Mouse (Mus musculus): ENCODE results near the gene Gars. TPM values are rescaled to one million over a fixed set of nuclear protein-coding genes. Genes with fewer than 3 reads are reported as not detected.
A peak's percentile ranks its signal among the peaks of the same experiment; 100 is the strongest.

The Gars gene
- polyA plus RNA-seq, 1 experiment from 2014 or later, result 138 TPM

DNA sequence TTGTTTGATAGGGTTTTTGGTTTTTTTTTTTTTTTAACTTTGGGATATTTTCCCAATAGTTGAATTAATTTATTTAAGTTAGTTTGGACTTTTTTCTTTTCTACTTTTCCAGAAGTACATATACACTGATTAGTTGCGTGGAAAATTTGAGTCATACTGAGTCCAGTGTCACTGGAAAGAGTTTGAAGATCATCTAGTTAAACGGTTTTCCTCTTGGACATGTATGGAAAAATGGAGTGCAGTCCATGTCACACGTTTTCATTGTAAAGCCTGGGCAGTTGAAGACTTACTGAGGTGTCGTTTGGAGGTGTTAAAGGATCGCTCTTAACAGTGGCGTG lies 1.6 kb downstream of the Gars start:
- Histone ChIP-seq H3K27ac (no peak overlapping the region), H3K9me3 (no peaks in the 10 kb centered on the region), H3K9ac (no peak overlapping the region), H3K36me3 (no peaks in the 10 kb centered on the region), H3K27me3 (replicated peaks) (no peaks in the 10 kb centered on the region), H3K4me3 (replicated peaks) (peak overlapping the region; percentile 97), H3K4me2 (peak overlapping the region; percentile 73), H3K4me1 (peaks cover 7% of the 10 kb centered on the region; the same call in 1 of the 2 replicates)
- no peak for ATAC-seq (ENCODE audit: insufficient read depth, low FRiP score, low read depth)
- WGBS, result 73% methylated on average over 6 of the region's 6 CpGs

DNA sequence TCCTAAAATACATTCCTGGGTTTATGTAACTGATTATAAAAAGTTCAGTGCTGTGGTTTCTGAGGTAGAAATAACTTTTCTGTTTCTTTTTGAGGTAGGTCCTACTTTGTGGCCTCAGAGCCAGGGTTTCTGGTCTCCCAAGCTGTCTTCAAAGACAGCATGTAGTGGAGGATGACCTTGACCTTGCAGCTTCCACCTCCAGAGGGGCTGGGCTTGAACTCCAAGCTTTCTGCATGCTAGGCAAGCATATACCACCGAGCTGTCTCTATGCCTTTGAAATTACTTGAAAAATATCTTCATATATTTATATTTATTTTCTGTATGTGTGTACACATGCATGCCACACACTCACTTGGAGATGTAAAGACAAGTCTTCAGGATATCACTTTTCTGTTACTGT lies 2.2 kb downstream of the Gars start:
- 36% methylated on average over 1 of the region's 1 CpGs for WGBS
- no peak for ATAC-seq (ENCODE audit: insufficient read depth, low FRiP score, low read depth)
- H3K27ac ChIP-seq, result no peak overlapping the region
- no peak overlapping the region for H3K9ac ChIP-seq
- H3K4me1 ChIP-seq, result peaks cover 7% of the 10 kb centered on the region; the same call in 1 of the 2 replicates
- H3K9me3 ChIP-seq, result no peaks in the 10 kb centered on the region
- H3K4me3 ChIP-seq (replicated peaks), result no peak overlapping the region
- no peak overlapping the region for H3K4me2 ChIP-seq
- no peaks in the 10 kb centered on the region for H3K27me3 ChIP-seq (replicated peaks)
- no peaks in the 10 kb centered on the region for H3K36me3 ChIP-seq

DNA sequence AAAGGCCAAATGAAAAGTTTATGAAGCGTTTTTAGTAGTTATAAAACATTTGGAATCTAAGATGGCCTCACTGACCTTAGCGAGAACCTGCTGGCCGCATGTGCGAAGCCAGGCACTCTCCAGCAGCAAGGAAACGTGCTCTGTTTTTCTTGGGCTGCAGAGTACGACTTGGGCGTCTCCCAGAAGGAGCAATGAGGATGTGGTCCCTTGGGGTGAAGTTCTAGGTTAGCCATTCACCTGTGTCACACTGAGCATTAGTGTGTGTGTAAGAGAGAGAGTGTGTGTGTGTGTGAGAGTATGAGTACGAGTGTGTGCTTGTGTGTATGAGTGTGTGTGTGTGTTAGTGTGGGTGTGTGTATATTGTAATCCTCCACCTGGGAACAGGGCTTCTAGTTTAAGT lies 5.4 kb downstream of the Gars start:
- Histone ChIP-seq H3K4me2 (no peak overlapping the region), H3K4me3 (replicated peaks) (no peak overlapping the region), H3K9me3 (no peaks in the 10 kb centered on the region), H3K9ac (no peak overlapping the region), H3K36me3 (0 out of 2 replicates have a peak, but pooled peaks cover 5% of the 10 kb centered on the region), H3K27ac (no peak overlapping the region), H3K27me3 (replicated peaks) (no peaks in the 10 kb centered on the region), H3K4me1 (peaks cover 7% of the 10 kb centered on the region; the same call in 1 of the 2 replicates)
- whole genome bisulfite sequencing, result 73% methylated on average over 8 of the region's 8 CpGs
- no peak for ATAC-seq (ENCODE audit: insufficient read depth, low FRiP score, low read depth)

GRCm38 (mm10) chr6:55044542-55044941 lies 6.7 kb downstream of the Gars start:
- Histone ChIP-seq H3K9ac (no peak overlapping the region), H3K27me3 (replicated peaks) (no peaks in the 10 kb centered on the region), H3K4me1 (peaks cover under 1% of the 10 kb centered on the region; the same call in 1 of the 2 replicates), H3K27ac (no peak overlapping the region), H3K9me3 (no peaks in the 10 kb centered on the region), H3K4me3 (replicated peaks) (no peak overlapping the region), H3K4me2 (no peak overlapping the region), H3K36me3 (0 out of 2 replicates have a peak, but pooled peaks cover 5% of the 10 kb centered on the region)
- 70% methylated on average over 5 of the region's 5 CpGs for WGBS
- no peak for ATAC-seq (ENCODE audit: insufficient read depth, low FRiP score, low read depth)

- Histone ChIP-seq H3K27me3 (replicated peaks) (no peaks in the 10 kb centered on the region), H3K4me1 (no peaks in the 10 kb centered on the region), H3K9ac (no peak overlapping the region), H3K27ac (no peak overlapping the region), H3K4me3 (replicated peaks) (no peak overlapping the region), H3K9me3 (no peaks in the 10 kb centered on the region), H3K36me3 (0 out of 2 replicates have a peak, but pooled peaks cover 5% of the 10 kb centered on the region), H3K4me2 (no peak overlapping the region)
- no peak for ATAC-seq (ENCODE audit: insufficient read depth, low FRiP score, low read depth)
- WGBS, result 57% methylated on average over 1 of the region's 1 CpGs
Observed at GRCm38 (mm10) chr6:55045326-55045725, 7.5 kb downstream of the Gars start.

- WGBS, result 92% methylated on average over 10 of the region's 10 CpGs
- H3K36me3 ChIP-seq, result peaks cover 22% of the 10 kb centered on the region; the same call in 1 of the 2 replicates
Observed at GRCm38 (mm10) chr6:55049186-55049585, 11.4 kb downstream of the Gars start.

DNA sequence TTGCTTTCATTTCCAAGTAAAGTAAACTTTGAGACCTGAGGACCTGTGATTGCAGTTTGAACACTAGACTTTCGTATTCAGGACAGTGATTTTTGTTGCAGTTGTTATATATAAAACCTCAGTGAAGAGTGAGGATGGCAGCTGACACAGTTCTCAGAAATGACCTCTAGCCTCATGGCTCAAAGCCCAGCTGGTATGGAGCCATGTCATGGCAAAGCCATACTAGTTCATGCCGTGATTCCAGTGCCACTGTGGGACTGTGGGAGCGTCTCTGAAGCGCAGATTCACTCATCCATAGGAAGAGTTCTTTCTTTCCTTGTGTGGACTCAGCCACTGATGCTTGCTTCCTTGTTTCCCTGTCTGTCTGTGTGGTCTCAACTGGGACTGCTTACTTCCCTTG lies 16.7 kb downstream of the Gars start:
- ATAC-seq (ENCODE audit: insufficient read depth, low FRiP score, low read depth), result no peak
- Histone ChIP-seq H3K9ac (no peak overlapping the region), H3K4me1 (no peaks in the 10 kb centered on the region), H3K4me3 (replicated peaks) (no peak overlapping the region), H3K27ac (no peak overlapping the region), H3K27me3 (replicated peaks) (no peaks in the 10 kb centered on the region), H3K9me3 (no peaks in the 10 kb centered on the region), H3K36me3 (peaks cover 36% of the 10 kb centered on the region), H3K4me2 (no peak overlapping the region)
- WGBS, result 90% methylated on average over 4 of the region's 4 CpGs

More at GRCm38 (mm10) chr6:55049186-55049585, 11.4 kb downstream of the Gars start:
- no peaks in the 10 kb centered on the region for H3K4me1 ChIP-seq
- no peaks in the 10 kb centered on the region for H3K27me3 ChIP-seq (replicated peaks)
- H3K27ac ChIP-seq, result no peak overlapping the region
- no peak overlapping the region for H3K4me2 ChIP-seq
- no peaks in the 10 kb centered on the region for H3K9me3 ChIP-seq
- no peak for ATAC-seq (ENCODE audit: insufficient read depth, low FRiP score, low read depth)
- H3K4me3 ChIP-seq (replicated peaks), result no peak overlapping the region
- H3K9ac ChIP-seq, result no peak overlapping the region

- Histone ChIP-seq H3K27me3 (replicated peaks) (no peaks in the 10 kb centered on the region), H3K9ac (no peak overlapping the region), H3K4me3 (replicated peaks) (no peak overlapping the region), H3K9me3 (no peaks in the 10 kb centered on the region), H3K4me2 (no peak overlapping the region), H3K27ac (no peak overlapping the region), H3K36me3 (peaks cover 36% of the 10 kb centered on the region), H3K4me1 (no peaks in the 10 kb centered on the region)
- 89% methylated on average over 3 of the region's 3 CpGs for WGBS
- no peak for ATAC-seq (ENCODE audit: insufficient read depth, low FRiP score, low read depth)
Observed at GRCm38 (mm10) chr6:55057427-55057826, 19.6 kb downstream of the Gars start.

DNA sequence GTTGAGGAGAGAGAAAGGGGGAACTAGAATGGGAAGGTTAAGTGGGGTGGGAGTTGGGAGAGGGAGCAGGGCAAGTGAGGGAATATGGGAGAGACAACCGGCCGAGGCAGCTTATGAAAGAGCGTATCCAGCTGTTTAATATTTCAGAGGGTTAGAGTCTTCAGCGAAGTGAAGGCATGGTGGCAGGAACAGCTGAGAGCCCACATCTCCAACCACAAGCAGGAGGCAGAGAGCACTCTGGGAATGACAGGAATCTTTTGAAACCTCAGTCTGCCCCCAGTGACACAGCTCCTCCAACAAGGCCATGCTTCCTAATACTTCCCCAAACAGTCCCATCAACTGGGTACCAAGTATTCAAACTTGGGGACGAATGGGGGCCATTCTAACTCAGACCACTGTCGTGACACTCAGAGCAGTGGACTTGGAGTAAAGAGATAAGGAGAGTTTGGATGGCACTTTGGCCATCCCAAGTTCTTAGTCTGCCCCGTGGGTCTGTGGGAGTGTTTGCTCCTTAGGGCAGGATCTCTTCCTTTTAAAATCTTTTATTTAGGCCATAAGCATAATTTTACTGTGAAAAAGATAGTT lies 22.5 kb downstream of the Gars start:
- Histone ChIP-seq H3K9ac (no peak overlapping the region), H3K4me3 (replicated peaks) (no peak overlapping the region), H3K27me3 (replicated peaks) (no peaks in the 10 kb centered on the region), H3K36me3 (peaks cover 35% of the 10 kb centered on the region), H3K27ac (no peak overlapping the region), H3K4me1 (no peaks in the 10 kb centered on the region), H3K4me2 (no peak overlapping the region), H3K9me3 (no peaks in the 10 kb centered on the region)
- ATAC-seq (ENCODE audit: insufficient read depth, low FRiP score, low read depth), result no peak
- WGBS, result 84% methylated on average over 7 of the region's 7 CpGs

DNA sequence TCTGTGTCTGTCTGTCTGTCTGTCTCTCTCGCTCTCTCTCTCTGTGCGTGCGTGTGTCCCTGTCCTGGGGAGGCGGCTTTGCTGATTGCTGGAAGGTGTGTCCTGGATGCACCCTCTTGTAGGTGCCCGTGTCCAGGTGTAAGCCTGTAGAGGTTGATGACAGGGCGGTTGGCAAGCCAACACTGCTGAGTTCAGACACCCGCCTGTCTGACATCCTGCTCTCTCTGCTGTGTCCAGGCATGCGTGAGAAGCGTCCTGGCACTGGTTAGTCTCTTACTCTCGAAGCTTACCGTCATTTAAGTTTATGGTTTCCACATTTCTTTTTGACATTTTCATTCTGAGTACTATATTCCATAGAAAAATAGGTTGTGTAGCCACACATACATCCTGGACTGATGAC lies 23.5 kb downstream of the Gars start:
- no peak for ATAC-seq (ENCODE audit: insufficient read depth, low FRiP score, low read depth)
- Histone ChIP-seq H3K9me3 (no peaks in the 10 kb centered on the region), H3K4me3 (replicated peaks) (no peak overlapping the region), H3K36me3 (peaks cover 36% of the 10 kb centered on the region), H3K4me1 (no peaks in the 10 kb centered on the region), H3K4me2 (no peak overlapping the region), H3K27ac (no peak overlapping the region), H3K27me3 (replicated peaks) (no peaks in the 10 kb centered on the region), H3K9ac (no peak overlapping the region)
- 90% methylated on average over 11 of the region's 11 CpGs for WGBS

GRCm38 (mm10) chr6:55062200-55062599 lies 24.4 kb downstream of the Gars start:
- Histone ChIP-seq H3K27ac (no peak overlapping the region), H3K4me2 (no peak overlapping the region), H3K27me3 (replicated peaks) (no peaks in the 10 kb centered on the region), H3K9ac (no peak overlapping the region), H3K4me1 (no peaks in the 10 kb centered on the region), H3K4me3 (replicated peaks) (no peak overlapping the region), H3K9me3 (no peaks in the 10 kb centered on the region), H3K36me3 (peaks cover 34% of the 10 kb centered on the region)
- 92% methylated on average over 5 of the region's 5 CpGs for WGBS
- no peak for ATAC-seq (ENCODE audit: insufficient read depth, low FRiP score, low read depth)

GRCm38 (mm10) chr6:55063793-55064476 lies 26.1 kb downstream of the Gars start:
- Histone ChIP-seq H3K4me1 (no peaks in the 10 kb centered on the region), H3K9me3 (no peaks in the 10 kb centered on the region), H3K27ac (no peak overlapping the region), H3K4me2 (no peak overlapping the region), H3K36me3 (peaks cover 39% of the 10 kb centered on the region), H3K27me3 (replicated peaks) (no peaks in the 10 kb centered on the region), H3K9ac (no peak overlapping the region), H3K4me3 (replicated peaks) (no peak overlapping the region)
- WGBS, result 86% methylated on average over 9 of the region's 9 CpGs
- no peak for ATAC-seq (ENCODE audit: insufficient read depth, low FRiP score, low read depth)
